Mouse (Mus musculus) ES-Bruce4 (cell line): ENCODE results near the gene Erbin. TPM values are rescaled to one million over a fixed set of nuclear protein-coding genes. Genes with fewer than 3 reads are reported as not detected.

Source experiments
- H3K27ac ChIP-seq: 2 replicates; pipeline ENCODE4 v1.5.1; 2012; ENCODE audit warnings: low read length, inconsistent platforms; ENCODE audit not compliant: insufficient read depth
- H3K27me3 ChIP-seq: 2 replicates; pipeline ENCODE4 v1.6.1; 2012; ENCODE audit warnings: mild to moderate bottlenecking, low read length, inconsistent platforms; ENCODE audit not compliant: control insufficient read depth, poor library complexity, insufficient read depth, severe bottlenecking
- H3K36me3 ChIP-seq: 2 replicates; pipeline ENCODE4 v1.6.1; 2012; ENCODE audit warnings: inconsistent platforms, mild to moderate bottlenecking, low read length, moderate library complexity; ENCODE audit not compliant: control insufficient read depth, poor library complexity, insufficient read depth, severe bottlenecking
- H3K4me1 ChIP-seq: one replicate; pipeline ENCODE4 v1.8.1; 2011; ENCODE audit warnings: low read length; ENCODE audit not compliant: control insufficient read depth, insufficient read depth
- H3K4me3 ChIP-seq: 2 replicates; pipeline ENCODE4 v1.5.1; 2011; ENCODE audit warnings: low read depth, mild to moderate bottlenecking, low read length
- H3K9ac ChIP-seq: 2 replicates; pipeline ENCODE4 v1.6.1; 2012; ENCODE audit warnings: low read depth, mild to moderate bottlenecking, inconsistent platforms; ENCODE audit not compliant: poor library complexity, severe bottlenecking
- H3K9me3 ChIP-seq: replicated peaks from 2 replicates; pipeline ENCODE4 v1.6.1; 2012; ENCODE audit warnings: mild to moderate bottlenecking, low read length, inconsistent platforms; ENCODE audit not compliant: control insufficient read depth, poor library complexity, insufficient read depth, severe bottlenecking
- CTCF ChIP-seq: IDR thresholded peaks from one replicate; pipeline ENCODE4 v1.8.1; 2011; ENCODE audit warnings: low read depth, low read length
- EP300 ChIP-seq: IDR thresholded peaks from 2 replicates; pipeline ENCODE4 v1.6.1; 2011; ENCODE audit warnings: low read depth, low read length; ENCODE audit not compliant: insufficient read depth
- POLR2A ChIP-seq: IDR thresholded peaks from one replicate; pipeline ENCODE4 v1.8.1; 2011; ENCODE audit warnings: low read length; ENCODE audit not compliant: insufficient read depth
- polyA plus RNA-seq: library from polyadenylated mRNA; stranded (reverse); fragments of >200 nt; gene quantifications from 2 replicates; pipeline ENCODE4 v1.2.4, GENCODE M21; 2011; ENCODE audit warnings: low read depth; ENCODE audit not compliant: missing spikeins, insufficient read depth, insufficient read length

Erbin gene
- polyA plus RNA-seq, 1 experiment = 28.1 TPM

DNA sequence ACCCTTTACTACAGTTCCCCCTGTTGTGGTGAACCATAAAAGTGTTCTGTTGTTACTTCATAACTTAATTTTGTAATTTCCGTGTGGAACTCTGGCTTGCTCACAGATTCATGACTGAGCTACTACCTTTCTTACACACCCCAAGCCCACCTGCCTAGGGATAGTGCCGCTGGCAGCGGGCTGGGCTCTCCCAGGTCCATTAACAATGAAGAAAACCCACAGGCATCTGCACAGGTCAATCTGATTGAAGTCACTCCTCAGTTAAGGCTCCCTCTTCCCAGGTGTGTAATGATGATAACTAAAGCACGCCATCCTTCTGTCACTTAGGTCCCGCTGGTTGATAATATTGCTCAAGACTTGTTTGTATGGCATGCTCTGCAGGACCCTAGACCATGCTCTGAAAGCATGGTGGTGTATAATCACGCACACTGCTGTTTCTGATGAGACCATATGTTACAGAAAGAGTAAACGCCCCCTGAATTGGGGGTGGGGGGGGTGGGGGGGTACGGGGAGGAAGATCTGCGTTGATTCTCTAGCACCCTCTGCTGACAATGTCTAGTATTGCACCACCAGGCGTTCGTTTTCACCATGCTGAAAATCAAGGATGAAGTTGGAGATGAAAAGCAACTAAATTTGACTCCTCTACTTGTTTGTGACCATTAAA, 140.3 kb downstream of the Erbin start:
- no peak overlapping the region for H3K9ac ChIP-seq
- no peaks in the 10 kb centered on the region for H3K27me3 ChIP-seq
- H3K9me3 ChIP-seq = no peaks in the 10 kb centered on the region
- H3K27ac ChIP-seq = no peak overlapping the region
- H3K4me3 ChIP-seq = no peak overlapping the region
- H3K4me1 ChIP-seq = no peaks in the 10 kb centered on the region
- H3K36me3 ChIP-seq = no peaks in the 10 kb centered on the region
- TF ChIP-seq POLR2A (no peak), CTCF (peak; percentile 15)

DNA sequence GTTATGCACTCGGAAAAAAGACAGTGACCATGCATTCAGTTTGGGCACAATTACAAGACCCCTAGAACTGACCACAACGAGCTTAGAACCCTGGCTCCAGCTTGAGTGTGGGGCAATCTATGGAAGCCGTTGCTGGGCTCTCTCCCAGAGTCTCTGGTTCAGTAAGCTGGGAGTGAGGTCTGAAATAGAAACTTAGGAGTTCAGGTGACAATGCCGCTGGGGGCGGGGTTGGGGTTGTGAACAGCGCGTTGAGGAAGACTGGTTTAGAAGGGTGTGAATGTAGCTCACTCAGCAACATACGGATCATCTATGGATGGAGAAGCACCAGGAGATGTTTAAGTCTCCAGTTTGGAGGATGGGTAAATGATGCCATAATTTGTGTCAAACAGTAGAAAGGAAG, 143.2 kb downstream of the Erbin start:
- Histone ChIP-seq H3K4me3 (no peak overlapping the region), H3K27me3 (no peaks in the 10 kb centered on the region), H3K9ac (no peak overlapping the region), H3K36me3 (no peaks in the 10 kb centered on the region), H3K9me3 (no peaks in the 10 kb centered on the region), H3K4me1 (peaks cover 1% of the 10 kb centered on the region), H3K27ac (no peak overlapping the region)
- TF ChIP-seq EP300 (no peak), POLR2A (no peak), CTCF (no peak)

DNA sequence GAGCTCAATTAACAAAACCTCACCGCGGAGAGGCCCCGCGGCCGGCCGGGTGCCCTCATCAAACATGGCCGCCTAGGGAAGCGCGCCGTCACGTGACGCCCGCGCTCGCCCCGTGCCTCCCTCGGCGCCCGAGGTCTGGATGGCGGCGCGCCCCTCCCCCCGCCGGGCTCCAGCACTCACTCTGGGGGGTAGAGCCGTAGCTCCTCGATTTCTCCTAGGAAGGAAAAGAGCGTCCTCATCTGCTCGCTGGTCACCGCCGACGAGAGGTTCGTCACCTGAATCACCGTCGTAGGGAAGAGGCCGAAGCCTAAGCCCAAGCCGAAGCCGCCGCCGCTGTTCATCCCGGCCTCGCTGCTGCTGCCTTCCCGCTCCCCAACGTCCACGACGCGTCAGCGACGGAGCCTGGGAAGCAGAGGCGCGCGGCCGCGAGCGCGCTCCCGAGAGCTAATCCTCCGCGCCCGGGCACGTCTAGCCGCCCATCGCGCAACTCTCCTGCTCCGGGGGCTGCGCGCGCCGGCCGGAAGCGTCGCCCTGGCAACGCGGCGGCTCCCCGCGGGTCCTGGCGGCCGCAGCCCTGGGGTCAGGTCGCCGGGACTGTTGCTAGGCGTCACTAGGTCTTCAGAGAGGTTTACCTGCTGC, 146.1 kb downstream of the Erbin start, which contains the start of gene Srek1:
Gene Srek1 (minus strand): TSS at position 490 of the 639 bp plus-strand sequence.
- Histone ChIP-seq H3K9me3 (no peaks in the 10 kb centered on the region), H3K9ac (peak within 1 kb of the TSS; percentile 92), H3K36me3 (no peaks in the 10 kb centered on the region; the same call in 1 of the 2 replicates), H3K27ac (peak within 1 kb of the TSS; percentile 83), H3K4me3 (peak within 1 kb of the TSS; percentile 97), H3K27me3 (no peaks in the 10 kb centered on the region), H3K4me1 (peaks cover 1% of the 10 kb centered on the region)
- TF ChIP-seq EP300 (0 out of 2 replicates have a peak, but pooled peaks have one; percentile 23), POLR2A (no peak), CTCF (no peak)

DNA sequence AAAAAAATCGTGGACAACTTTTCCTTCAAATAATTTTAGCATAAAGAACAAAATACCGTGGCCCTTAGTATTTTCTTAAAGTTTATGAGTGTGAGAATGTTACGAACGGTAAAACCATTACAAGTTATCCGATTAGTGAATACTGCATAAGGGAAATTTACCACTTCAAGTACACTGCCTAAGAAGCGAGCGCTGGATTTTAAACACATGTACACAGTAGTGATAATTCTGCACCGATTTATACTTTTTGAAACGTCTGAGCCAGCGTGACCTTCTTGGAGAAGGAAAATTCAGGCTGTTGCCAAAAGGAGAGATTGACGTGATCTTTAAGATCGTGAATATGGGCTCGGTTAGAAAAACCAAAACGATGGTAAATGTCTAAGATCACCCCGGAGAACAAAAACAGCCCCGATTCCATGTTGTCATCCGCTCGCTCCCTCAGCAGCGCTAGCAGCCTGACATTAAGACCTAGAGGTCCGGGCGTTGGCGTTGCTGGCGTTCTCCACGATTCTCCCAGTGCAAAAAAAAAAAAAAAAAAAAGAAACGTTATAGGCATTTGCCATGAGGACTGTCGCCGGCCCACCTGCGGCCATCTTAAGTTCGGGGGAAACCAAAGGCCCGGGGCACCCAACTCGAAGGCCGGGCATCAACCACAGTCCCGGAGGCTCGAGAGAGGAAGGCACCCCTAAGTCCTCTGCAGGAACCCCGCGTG, 146.8 kb downstream of the Erbin start:
- no peak for TF ChIP-seq EP300
- TF ChIP-seq CTCF = no peak
- TF ChIP-seq POLR2A = no peak
- Histone ChIP-seq H3K4me3 (peak overlapping the region; percentile 97), H3K4me1 (peaks cover 1% of the 10 kb centered on the region), H3K27ac (peak overlapping the region; percentile 83), H3K9ac (peak overlapping the region; percentile 92), H3K9me3 (no peaks in the 10 kb centered on the region), H3K36me3 (no peaks in the 10 kb centered on the region; the same call in 1 of the 2 replicates), H3K27me3 (no peaks in the 10 kb centered on the region)

DNA sequence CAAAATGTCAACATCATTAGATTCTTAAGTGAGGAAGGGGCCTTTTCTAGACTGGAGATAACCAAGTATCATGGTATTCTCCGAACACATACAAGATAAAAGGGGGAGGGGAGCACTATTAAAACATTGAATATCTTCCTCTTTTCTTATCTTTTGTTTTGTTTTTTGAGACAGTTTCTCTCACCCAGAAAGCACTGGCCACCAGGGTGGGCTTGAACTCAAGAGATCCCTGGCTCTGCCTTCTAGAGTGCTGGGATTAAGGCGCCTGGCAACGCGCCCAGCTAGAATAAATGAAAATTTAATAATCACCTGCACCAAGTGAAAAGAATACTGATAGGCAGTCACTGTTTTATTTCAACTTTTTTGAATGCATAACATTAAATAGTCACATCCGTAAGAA, 147.4 kb downstream of the Erbin start:
- H3K9me3 ChIP-seq = no peaks in the 10 kb centered on the region
- H3K27ac ChIP-seq = no peak overlapping the region
- H3K36me3 ChIP-seq = no peaks in the 10 kb centered on the region; the same call in 1 of the 2 replicates
- peak overlapping the region; percentile 92 for H3K9ac ChIP-seq
- no peak for TF ChIP-seq CTCF
- H3K4me1 ChIP-seq = peaks cover 1% of the 10 kb centered on the region
- H3K27me3 ChIP-seq = no peaks in the 10 kb centered on the region
- H3K4me3 ChIP-seq = peak overlapping the region; percentile 97

DNA sequence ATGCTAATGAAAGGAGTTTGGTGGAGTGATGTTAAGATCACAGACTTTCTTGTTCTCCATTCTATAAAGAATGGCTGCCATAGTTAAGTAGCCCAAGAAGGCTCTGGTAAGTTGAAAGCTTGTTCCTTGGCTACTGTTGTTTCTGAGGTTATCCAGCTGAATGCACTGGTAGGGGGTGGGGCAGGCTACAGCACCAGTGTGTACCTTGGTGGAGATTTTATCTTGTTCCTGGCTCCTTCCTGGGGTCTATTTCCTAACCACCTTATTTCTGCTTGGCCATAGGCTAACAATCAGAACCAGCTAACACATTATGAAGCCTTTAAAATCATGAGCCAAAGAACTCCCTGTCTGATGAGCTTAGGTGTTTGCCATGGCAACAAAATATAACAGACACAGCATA, 149.5 kb downstream of the Erbin start:
- peaks cover 4% of the 10 kb centered on the region for H3K36me3 ChIP-seq
- H3K9me3 ChIP-seq = no peaks in the 10 kb centered on the region
- no peak overlapping the region for H3K27ac ChIP-seq
- no peak overlapping the region for H3K4me3 ChIP-seq
- TF ChIP-seq EP300 = no peak
- no peak for TF ChIP-seq POLR2A
- TF ChIP-seq CTCF = no peak
- H3K27me3 ChIP-seq = no peaks in the 10 kb centered on the region
- H3K4me1 ChIP-seq = peaks cover 1% of the 10 kb centered on the region
- no peak overlapping the region; the same call in 1 of the 2 replicates for H3K9ac ChIP-seq

Other genes starting within 250 kb of the Erbin start
- 109 and 122 TPM in 2 replicates for gene Srek1, start 145.9 kb downstream of the Erbin start, polyA plus RNA-seq
- gene Nln, start 189.1 kb upstream of the Erbin start, polyA plus RNA-seq = 38.9 and 57.6 TPM in 2 replicates
- 6.7 and 8.0 TPM in 2 replicates for gene Sgtb, start 189.2 kb upstream of the Erbin start, polyA plus RNA-seq